Mouse (Mus musculus) thymus, adult 18-20 months (tissue): Measurements from ENCODE around the gene Pgam5.

Experiments used
- DNase-seq, 2 experiments: peaks; one replicate each; pipeline ENCODE4 v3.0.0; 2022; ENCODE audit warnings: mixed read lengths in 2 of 2

Pgam5 gene

DNA sequence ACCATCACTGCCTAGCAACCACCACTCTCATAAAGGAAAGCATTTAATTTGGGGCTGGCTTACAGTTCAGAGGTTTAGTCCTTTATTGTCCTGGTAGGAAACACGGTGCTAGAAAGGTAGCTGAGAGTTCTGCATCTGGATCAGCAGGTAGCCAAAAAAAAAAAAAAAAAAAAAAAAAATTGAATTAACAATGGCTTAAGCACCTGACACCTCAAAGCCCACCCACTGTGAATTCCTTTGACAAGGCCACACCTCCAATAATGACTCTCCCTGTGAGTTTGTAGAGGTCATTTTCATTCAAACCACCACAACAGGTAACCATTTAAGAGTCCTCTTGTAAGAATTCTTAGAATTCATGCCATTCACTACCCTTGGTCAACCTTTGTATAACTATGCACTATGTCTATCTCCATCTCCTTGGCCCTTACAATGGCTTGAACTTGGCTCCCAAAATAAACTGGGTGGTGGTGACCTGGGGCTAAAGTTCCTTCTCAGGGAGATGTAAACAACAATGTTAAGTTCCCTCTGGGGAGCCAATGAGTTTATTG is 42.3 kb downstream of the Pgam5 start:
- DNase-seq = no peak

DNA sequence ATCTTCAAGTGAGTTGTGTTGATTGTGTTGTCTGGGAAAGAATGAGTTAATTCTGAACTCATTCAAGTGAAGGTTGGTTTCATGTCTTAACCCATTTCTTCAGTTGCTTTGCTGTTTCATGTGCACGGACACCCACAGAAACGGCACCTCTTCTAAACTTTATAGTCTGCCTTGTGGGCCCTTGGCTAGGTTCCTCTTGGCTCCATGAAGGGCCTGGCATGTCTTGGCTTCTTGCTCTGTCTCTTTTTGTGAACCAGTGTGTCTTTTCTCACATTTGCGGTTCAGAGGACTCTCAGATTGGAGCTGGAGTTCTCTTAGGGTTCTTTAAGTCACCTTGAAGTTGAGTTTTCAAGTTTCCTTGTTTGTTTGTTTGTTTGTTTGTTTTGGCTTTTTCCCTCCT is 44.7 kb downstream of the Pgam5 start:
- DNase-seq = no peak

- DNase-seq = no peak
Measured at GRCm38 (mm10) chr5:110222757-110223156, 47.0 kb downstream of the Pgam5 start.

GRCm38 (mm10) chr5:110220331-110220730 is 49.4 kb downstream of the Pgam5 start:
- no peak for DNase-seq

DNA sequence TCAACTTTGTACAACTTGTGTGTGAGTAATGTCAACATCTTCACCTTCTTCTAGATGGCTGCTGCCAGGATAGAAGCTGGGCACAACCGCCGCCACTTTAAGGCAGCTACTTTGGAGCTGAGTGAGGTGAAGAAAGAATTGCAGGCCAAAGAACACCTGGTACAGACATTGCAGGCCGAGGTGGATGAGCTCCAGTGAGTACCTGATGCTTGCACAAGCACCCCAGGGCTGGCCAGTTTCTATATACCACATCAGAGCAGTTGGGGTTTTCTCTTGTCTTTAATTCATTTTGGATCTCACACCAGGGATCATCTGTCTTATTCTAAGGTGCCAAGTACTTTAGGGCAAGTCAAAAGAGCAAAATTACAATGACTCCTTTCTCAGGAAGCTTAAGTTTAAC is 52.9 kb downstream of the Pgam5 start:
- DNase-seq = no peak

DNA sequence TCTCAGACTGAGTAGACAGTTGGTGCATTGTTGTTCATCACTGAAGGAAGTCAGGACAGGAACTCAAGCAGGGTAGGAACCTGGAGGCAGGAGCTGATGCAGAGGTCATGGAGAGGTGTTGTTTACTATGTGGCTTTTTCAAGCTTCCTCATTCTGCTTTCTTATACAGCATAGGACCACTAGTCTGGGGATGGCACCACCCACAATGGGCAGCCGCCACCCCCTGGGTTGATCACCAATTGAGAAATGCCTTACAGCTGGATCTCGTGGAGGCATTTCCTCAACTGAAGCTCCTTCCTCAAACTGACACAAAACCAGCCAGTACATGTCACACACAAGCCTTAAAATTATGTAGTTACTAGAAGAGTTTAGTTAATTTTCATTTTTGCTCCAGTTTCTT is 58.4 kb downstream of the Pgam5 start:
- no peak for DNase-seq
